Comparison of ENCODE assay signal across 8 mouse cellular contexts in the genomic region with DNA sequence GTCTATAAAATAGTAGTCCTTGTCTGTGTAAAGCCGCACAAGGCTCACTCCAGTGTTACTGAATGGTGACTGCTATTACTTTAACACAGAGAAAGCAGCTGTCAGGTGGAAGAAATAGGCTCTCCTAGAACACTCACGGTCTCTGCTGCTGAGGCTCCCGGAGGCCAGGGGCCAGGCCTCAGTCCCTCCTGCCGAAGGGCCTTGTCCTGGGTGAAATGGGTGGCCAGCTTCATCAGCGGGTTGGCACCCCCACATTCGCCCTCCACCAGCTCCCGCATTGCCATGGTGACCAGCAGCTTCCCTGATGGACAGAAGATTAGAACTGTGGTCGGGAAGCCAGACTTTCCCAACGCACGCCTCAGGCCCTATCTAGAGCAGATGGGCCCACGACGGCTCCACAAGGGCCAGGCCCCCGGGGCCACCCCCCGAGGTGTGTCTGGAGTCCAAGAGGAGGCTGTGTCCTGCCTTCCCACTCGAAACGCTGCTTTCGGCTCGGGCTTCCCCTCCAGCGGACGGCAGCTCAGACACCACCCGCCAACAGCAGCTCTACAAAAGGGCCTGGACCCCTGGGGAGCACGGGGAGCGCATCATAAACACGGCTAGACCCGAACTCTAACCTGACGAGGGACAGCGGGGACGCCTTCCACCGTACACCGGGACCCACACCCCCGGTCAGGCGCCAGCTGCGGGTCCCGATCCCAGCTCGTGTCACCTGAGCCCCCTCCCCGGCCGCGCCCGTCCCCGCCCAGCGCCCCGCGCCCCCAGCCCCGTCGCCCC. TPM values are rescaled to one million over a fixed set of nuclear protein-coding genes. Genes with fewer than 3 reads are reported as not detected.
A peak's percentile ranks its signal among the peaks of the same experiment; 100 is the strongest.
DNase-seq lines count a peak whose midpoint lies in the region; ATAC-seq and TF ChIP-seq lines count a peak whose summit lies in the region.

No protein-coding gene starts in this region.

- POLR2A ChIA-PET in Patski (lab: Charles Lee) = no interaction called here

- no peaks in the 10 kb centered on the region for H3K4me1 ChIP-seq in intestine, embryonic 16.5 days (ENCODE audit: control insufficient read depth, insufficient read depth, low read length)
- H3K4me1 ChIP-seq in liver, embryonic 11.5 days (replicated peaks; ENCODE audit: control insufficient read depth, insufficient read depth, low read length) = peaks cover 11% of the 10 kb centered on the region
- peaks cover 10% of the 10 kb centered on the region for H3K4me1 ChIP-seq in stomach, embryonic 16.5 days (ENCODE audit: control insufficient read depth, insufficient read depth, low read length)

- peak; percentile 69 for DNase-seq in A20 (ENCODE audit: low read depth, low spot score)
- no peak for DNase-seq in Patski (ENCODE audit: low read depth, low spot score)
- peak; percentile 58 to 72 for DNase-seq in cerebellum, postnatal 25 days
- peak; percentile 45 for DNase-seq in gastrocnemius, postnatal 10 days
- DNase-seq in liver, embryonic 11.5 days (ENCODE audit: low spot score) = peak; percentile 70

- TF ChIP-seq CTCF in Patski (IDR thresholded peaks at IDR 0.05) = no peak

- in situ Hi-C loops in Patski (cut with MboI; ENCODE audit: low pct_unique_long_range_greater_than_20kb) = no loop called here

- H3K27me3 ChIP-seq in Patski (no peaks in the 10 kb centered on the region), myocyte (ENCODE audit: control insufficient read depth, insufficient read depth, insufficient read length) (no peaks in the 10 kb centered on the region)
- H3K27me3 ChIP-seq in intestine, embryonic 16.5 days (replicated peaks; ENCODE audit: control insufficient read depth, insufficient read depth, low read length) = no peaks in the 10 kb centered on the region
- no peaks in the 10 kb centered on the region for H3K27me3 ChIP-seq in liver, embryonic 11.5 days (replicated peaks; ENCODE audit: control insufficient read depth, insufficient read depth, low read length)
- no peaks in the 10 kb centered on the region for H3K27me3 ChIP-seq in stomach, embryonic 16.5 days (ENCODE audit: control insufficient read depth, insufficient read depth, low read length)

- peak overlapping the region; percentile 55 for H3K27ac ChIP-seq in intestine, embryonic 16.5 days (ENCODE audit: low read length)
- peak overlapping the region; percentile 78 for H3K27ac ChIP-seq in liver, embryonic 11.5 days (ENCODE audit: low read depth, low read length)
- H3K27ac ChIP-seq in stomach, embryonic 16.5 days (ENCODE audit: low read length) = peak overlapping the region; percentile 72

- H3K4me3 ChIP-seq in intestine, embryonic 16.5 days (ENCODE audit: low read length) = peak overlapping the region; percentile 86
- H3K4me3 ChIP-seq in liver, embryonic 11.5 days (ENCODE audit: low read depth, low read length) = peak overlapping the region; percentile 95
- H3K4me3 ChIP-seq in myocyte = peak overlapping the region; percentile 72
- H3K4me3 ChIP-seq in stomach, embryonic 16.5 days (replicated peaks; ENCODE audit: low read length) = peak overlapping the region; percentile 92

- peak overlapping the region; percentile 51 for H3ac ChIP-seq in myocyte (ENCODE audit: control insufficient read depth, insufficient read length)

- H3K4me2 ChIP-seq in intestine, embryonic 16.5 days (ENCODE audit: low read depth, low read length) = peak overlapping the region; percentile 82
- peak overlapping the region; percentile 77 for H3K4me2 ChIP-seq in liver, embryonic 11.5 days
- peak overlapping the region; percentile 70 for H3K4me2 ChIP-seq in myocyte (ENCODE audit: low read depth)
- H3K4me2 ChIP-seq in stomach, embryonic 16.5 days (ENCODE audit: low read depth, low read length) = peak overlapping the region; percentile 86

- CTCF ChIA-PET in Patski (lab: Charles Lee) = interaction anchor here (0.9 to 4.5 kb wide), 2 partner anchors 12 to 80 kb away, joined by 3 to 28 read pairs; no protein-coding TSS in a partner anchor

- TF ChIP-seq POLR2A in myocyte (IDR thresholded peaks at IDR 0.05; ENCODE audit: insufficient read length, low read depth) = no peak

- peak; percentile 42 for ATAC-seq in Patski
- ATAC-seq in intestine, embryonic 16.5 days = peak; percentile 61
- peak; percentile 61 for ATAC-seq in liver, embryonic 11.5 days (replicated peaks; ENCODE audit: low FRiP score)
- ATAC-seq in stomach, embryonic 16.5 days (ENCODE audit: insufficient read depth, low FRiP score) = peak; percentile 5

- WGBS in intestine, embryonic 16.5 days = 3% methylated on average over 41 of the region's 45 CpGs
- 3% methylated on average over 42 of the region's 45 CpGs for WGBS in liver, embryonic 11.5 days
- 2% methylated on average over 45 of the region's 45 CpGs for WGBS in stomach, embryonic 16.5 days

- peaks cover 31% of the 10 kb centered on the region for H3K79me2 ChIP-seq in myocyte (ENCODE audit: control insufficient read depth, insufficient read depth)

- no peaks in the 10 kb centered on the region for H3K36me3 ChIP-seq in intestine, embryonic 16.5 days (ENCODE audit: control insufficient read depth, insufficient read depth, low read length)
- peaks cover 9% of the 10 kb centered on the region; the same call in 1 of the 2 replicates for H3K36me3 ChIP-seq in liver, embryonic 11.5 days (ENCODE audit: control insufficient read depth, insufficient read depth, low read length)
- H3K36me3 ChIP-seq in myocyte (ENCODE audit: control insufficient read depth, insufficient read depth) = peaks cover 15% of the 10 kb centered on the region
- H3K36me3 ChIP-seq in stomach, embryonic 16.5 days (ENCODE audit: control insufficient read depth, insufficient read depth, low read length) = 0 out of 2 replicates have a peak, but pooled peaks cover 2% of the 10 kb centered on the region

- peak overlapping the region; percentile 91 for H3K9ac ChIP-seq in intestine, embryonic 16.5 days (ENCODE audit: low read depth, low read length)
- H3K9ac ChIP-seq in liver, embryonic 11.5 days (ENCODE audit: low read depth, low read length) = peak overlapping the region; percentile 89
- peak overlapping the region; percentile 94 for H3K9ac ChIP-seq in stomach, embryonic 16.5 days (ENCODE audit: low read length)

- no peaks in the 10 kb centered on the region for H3K9me3 ChIP-seq in intestine, embryonic 16.5 days (ENCODE audit: control insufficient read depth, low read length)
- H3K9me3 ChIP-seq in liver, embryonic 11.5 days (ENCODE audit: control insufficient read depth, low read length) = no peaks in the 10 kb centered on the region
- no peaks in the 10 kb centered on the region for H3K9me3 ChIP-seq in stomach, embryonic 16.5 days (replicated peaks; ENCODE audit: control insufficient read depth, low read length)

TF ChIP-seq in myocyte, 11 proteins besides CTCF, POLR2A, EP300 and RAD21:
- TF ChIP-seq MYOG (IDR thresholded peaks at IDR 0.05; ENCODE audit: control insufficient read depth in 1 of 3, insufficient read depth in 1 of 3, insufficient read length in 2 of 3, low read depth in 2 of 3) (peak in 1 of 3 experiments; percentile 8), TCF12 (IDR thresholded peaks at IDR 0.05; ENCODE audit: insufficient read depth, poor library complexity, severe bottlenecking) (no peak), TCF3 (IDR thresholded peaks at IDR 0.05; ENCODE audit: insufficient read length, low read depth) (no peak)

RNA-seq across cellular contexts. Expression of gene Pex5, which starts 0.5 kb away (rescaled TPM):
- polyA plus RNA-seq in Patski (2021) (61.4 TPM), myocyte (2012; fragmentation: generic; extraction: Trizol) (33.4 TPM)
- 10 to 100 TPM; 25.8 to 28.3 TPM for total RNA-seq in gastrocnemius, postnatal 10 days (2021)
- polyA plus RNA-seq in intestine, embryonic 16.5 days (2015; fragmentation: Nextera tagmentation; extraction: Ambion mirVana) = 47.4 and 48.5 TPM in 2 replicates
- 39.6 and 41.2 TPM in 2 replicates for polyA plus RNA-seq in liver, embryonic 11.5 days (2014; fragmentation: Nextera tagmentation; extraction: Ambion mirVana)
- polyA plus RNA-seq in stomach, embryonic 16.5 days (2015; fragmentation: Nextera tagmentation; extraction: Ambion mirVana) = 43.1 and 45.6 TPM in 2 replicates

RNA-seq across cellular contexts. Expression of gene Clstn3, which starts 50.3 kb away (rescaled TPM):
- polyA plus RNA-seq in Patski (2021) = 0.68 TPM
- total RNA-seq in gastrocnemius, postnatal 10 days (2021) = 1 to 10 TPM; 1.5 to 1.8 TPM
- 3.5 and 4.1 TPM in 2 replicates for polyA plus RNA-seq in intestine, embryonic 16.5 days (2015; fragmentation: Nextera tagmentation; extraction: Ambion mirVana)
- polyA plus RNA-seq in liver, embryonic 11.5 days (2014; fragmentation: Nextera tagmentation; extraction: Ambion mirVana) = 6.1 and 7.6 TPM in 2 replicates
- polyA plus RNA-seq in myocyte (2012; fragmentation: generic; extraction: Trizol) = 2.2 TPM
- polyA plus RNA-seq in stomach, embryonic 16.5 days (2015; fragmentation: Nextera tagmentation; extraction: Ambion mirVana) = 5.9 and 7.3 TPM in 2 replicates

Comparison
In these comparisons a context has a peak if more than half of its experiments do, and no peak if none do; other contexts are left out.
1. ATAC-seq: peak in every context shown above with its lines; median percentile 61 in intestine, embryonic 16.5 days; 61 in liver, embryonic 11.5 days; 42 in Patski; 5 in stomach, embryonic 16.5 days.